Mouse (Mus musculus) CH12.LX (cell line): ENCODE results near the gene Polk. TPM values are rescaled to one million over a fixed set of nuclear protein-coding genes. Genes with fewer than 3 reads are reported as not detected.

Source experiments
- DNase-seq: peaks from one replicate; pipeline ENCODE4 v3.0.0-alpha.2; 2013; ENCODE audit errors: extremely low read depth
- H3K27ac ChIP-seq: 2 replicates; pipeline ENCODE4 v1.5.1; 2012; ENCODE audit warnings: low read depth, mild to moderate bottlenecking, control low read depth, moderate library complexity; ENCODE audit not compliant: insufficient read depth
- H3K27me3 ChIP-seq: replicated peaks from 2 replicates; pipeline ENCODE3; 2012; ENCODE audit warnings: inconsistent platforms
- H3K36me3 ChIP-seq, 2 experiments: replicated peaks in 1 of 2; 2 replicates each; pipeline versions ENCODE3 to v1.6.1; 2012; ENCODE audit warnings: inconsistent platforms in 1 of 2, low read length in 1 of 2, mild to moderate bottlenecking in 1 of 2, mixed read lengths in 1 of 2, moderate library complexity in 1 of 2; ENCODE audit not compliant: control insufficient read depth in 1 of 2, insufficient read depth in 1 of 2
- H3K4me1 ChIP-seq, 2 experiments: 2 replicates each; pipeline ENCODE4 v1.6.1; 2012; ENCODE audit warnings: inconsistent platforms in 1 of 2, moderate library complexity in 1 of 2; ENCODE audit not compliant: insufficient read depth in 2 of 2, control insufficient read depth in 1 of 2
- H3K4me2 ChIP-seq: 2 replicates; pipeline ENCODE4 v1.6.1; 2012; ENCODE audit warnings: low read depth, mild to moderate bottlenecking, control low read depth; ENCODE audit not compliant: poor library complexity, insufficient read depth, severe bottlenecking
- H3K4me3 ChIP-seq, 3 experiments: fragments of 150-350 bp in 1 of 3; sonication (generic) in 1 of 3; replicated peaks in 1 of 3; 2 replicates each; pipeline versions ENCODE3 to v1.5.1; 2011 to 2012; ENCODE audit warnings: low read depth in 2 of 3, low read length in 2 of 3, mild to moderate bottlenecking in 2 of 3, moderate library complexity in 2 of 3, control low read depth in 1 of 3, improper control_type of control experiment in 1 of 3, inconsistent platforms in 1 of 3, mixed read lengths in 1 of 3; ENCODE audit not compliant: poor library complexity in 1 of 3
- H3K79me2 ChIP-seq: replicated peaks from 2 replicates; pipeline ENCODE4 v1.6.1; 2012; ENCODE audit warnings: mild to moderate bottlenecking, moderate library complexity; ENCODE audit not compliant: control insufficient read depth, poor library complexity, insufficient read depth, severe bottlenecking; ENCODE audit errors: extremely low read depth
- H3K9ac ChIP-seq: 2 replicates; pipeline ENCODE4 v1.6.1; 2012; ENCODE audit warnings: low read depth, mild to moderate bottlenecking, control low read depth, moderate library complexity; ENCODE audit not compliant: insufficient read depth
- H3K9me3 ChIP-seq: replicated peaks from 2 replicates; pipeline ENCODE3; 2012; ENCODE audit warnings: low read length, inconsistent platforms, mixed read lengths
- BHLHE40 ChIP-seq: IDR thresholded peaks from 2 replicates; pipeline ENCODE4 v1.6.1; 2011; ENCODE audit warnings: mild to moderate bottlenecking, low read depth, low read length, improper control_type of control experiment
- CHD1 ChIP-seq: IDR thresholded peaks from 2 replicates; pipeline ENCODE4 v1.6.1; 2012; ENCODE audit warnings: low read depth, low read length, improper control_type of control experiment, inconsistent platforms
- CTCF ChIP-seq, 2 experiments: IDR thresholded peaks in 1 of 2; conservative IDR thresholded peaks in 1 of 2; 2 replicates each; pipeline ENCODE4 v1.5.1; 2011 to 2012; ENCODE audit warnings: low read depth in 2 of 2, low read length in 2 of 2, improper control_type of control experiment in 1 of 2, inconsistent platforms in 1 of 2, mild to moderate bottlenecking in 1 of 2, moderate library complexity in 1 of 2
- E2F4 ChIP-seq: IDR thresholded peaks from 2 replicates; pipeline ENCODE4 v1.6.1; 2011; ENCODE audit warnings: low read depth, low read length, improper control_type of control experiment; ENCODE audit not compliant: insufficient replicate concordance
- EP300 ChIP-seq: IDR thresholded peaks from 2 replicates; pipeline ENCODE4 v1.6.1; 2011; ENCODE audit warnings: low read length, improper control_type of control experiment
- ETS1 ChIP-seq: conservative IDR thresholded peaks from 2 replicates; pipeline ENCODE4 v1.6.1; 2012; ENCODE audit warnings: low read depth, mild to moderate bottlenecking, inconsistent platforms, low read length, improper control_type of control experiment, moderate library complexity
- GABPA ChIP-seq: IDR thresholded peaks from 2 replicates; pipeline ENCODE4 v1.6.1; 2012; ENCODE audit warnings: low read depth, low read length, improper control_type of control experiment, inconsistent platforms; ENCODE audit not compliant: insufficient replicate concordance
- IRF4 ChIP-seq: IDR thresholded peaks from 2 replicates; pipeline ENCODE4 v1.6.1; 2014; ENCODE audit warnings: low read depth, mild to moderate bottlenecking, inconsistent platforms, low read length, improper control_type of control experiment
- KAT2A ChIP-seq: IDR thresholded peaks from 2 replicates; pipeline ENCODE4 v1.6.1; 2012; ENCODE audit warnings: low read length, improper control_type of control experiment, inconsistent platforms; ENCODE audit not compliant: insufficient replicate concordance
- MAX ChIP-seq: IDR thresholded peaks from 2 replicates; pipeline ENCODE4 v1.6.1; 2011; ENCODE audit warnings: low read length, improper control_type of control experiment
- MAZ ChIP-seq: IDR thresholded peaks from 2 replicates; pipeline ENCODE4 v1.6.1; 2012; ENCODE audit warnings: low read depth, mild to moderate bottlenecking, inconsistent platforms, low read length, improper control_type of control experiment, moderate library complexity
- MEF2A ChIP-seq: IDR thresholded peaks from 2 replicates; pipeline ENCODE4 v1.6.1; 2014; ENCODE audit warnings: low read depth, mild to moderate bottlenecking, inconsistent platforms, low read length, improper control_type of control experiment, borderline replicate concordance
- MXI1 ChIP-seq: IDR thresholded peaks from 2 replicates; pipeline ENCODE4 v1.6.1; 2011; ENCODE audit warnings: mild to moderate bottlenecking, low read depth, low read length, improper control_type of control experiment
- MYC ChIP-seq: IDR thresholded peaks from 2 replicates; pipeline ENCODE4 v1.6.1; 2011; ENCODE audit warnings: low read depth, mild to moderate bottlenecking, improper control_type of control experiment, low read length
- NRF1 ChIP-seq: IDR thresholded peaks from 2 replicates; pipeline ENCODE4 v1.6.1; 2014; ENCODE audit warnings: low read depth, mild to moderate bottlenecking, inconsistent platforms, low read length, improper control_type of control experiment, moderate library complexity
- POLR2A ChIP-seq: IDR thresholded peaks from 2 replicates; pipeline ENCODE4 v1.6.1; 2011; ENCODE audit warnings: low read depth, mild to moderate bottlenecking, improper control_type of control experiment, low read length
- POLR2AphosphoS2 ChIP-seq: IDR thresholded peaks from 2 replicates; pipeline ENCODE4 v1.6.1; 2011; ENCODE audit warnings: low read depth, low read length, improper control_type of control experiment
- RAD21 ChIP-seq: IDR thresholded peaks from 2 replicates; pipeline ENCODE4 v1.6.1; 2011; ENCODE audit warnings: low read depth, mild to moderate bottlenecking, low read length, improper control_type of control experiment, moderate library complexity
- RCOR1 ChIP-seq: conservative IDR thresholded peaks from 2 replicates; pipeline ENCODE4 v1.6.1; 2012; ENCODE audit warnings: low read depth, mild to moderate bottlenecking, inconsistent platforms, low read length, improper control_type of control experiment
- SIN3A ChIP-seq: IDR thresholded peaks from 2 replicates; pipeline ENCODE4 v1.6.1; 2012; ENCODE audit warnings: low read length, improper control_type of control experiment, inconsistent platforms
- SMC3 ChIP-seq: IDR thresholded peaks from 2 replicates; pipeline ENCODE4 v1.6.1; 2011; ENCODE audit warnings: low read depth, low read length, improper control_type of control experiment
- TCF12 ChIP-seq: IDR thresholded peaks from 2 replicates; pipeline ENCODE4 v1.6.1; 2014; ENCODE audit warnings: low read depth, mild to moderate bottlenecking, inconsistent platforms, low read length, improper control_type of control experiment
- UBTF ChIP-seq: IDR thresholded peaks from 2 replicates; pipeline ENCODE4 v1.6.1; 2012; ENCODE audit warnings: low read depth, mild to moderate bottlenecking, inconsistent platforms, low read length, improper control_type of control experiment, moderate library complexity
- USF2 ChIP-seq: conservative IDR thresholded peaks from 2 replicates; pipeline ENCODE4 v1.6.1; 2011; ENCODE audit warnings: low read depth, low read length, improper control_type of control experiment
- ZC3H11A ChIP-seq: IDR thresholded peaks from 2 replicates; pipeline ENCODE4 v1.6.1; 2012; ENCODE audit warnings: low read depth, mild to moderate bottlenecking, inconsistent platforms, low read length, improper control_type of control experiment
- ZKSCAN1 ChIP-seq: IDR thresholded peaks from 2 replicates; pipeline ENCODE4 v1.6.1; 2012; ENCODE audit warnings: low read depth, inconsistent platforms, low read length, improper control_type of control experiment, borderline replicate concordance
- ZMIZ1 ChIP-seq: IDR thresholded peaks from 2 replicates; pipeline ENCODE4 v1.6.1; 2012; ENCODE audit warnings: low read depth, mild to moderate bottlenecking, inconsistent platforms, low read length, improper control_type of control experiment
- ZNF384 ChIP-seq: IDR thresholded peaks from 2 replicates; pipeline ENCODE4 v1.6.1; 2012; ENCODE audit warnings: low read depth, low read length, improper control_type of control experiment, inconsistent platforms
- dilution Hi-C: fragments of 300-500 bp; cut with MboI; formaldehyde crosslinking; loops from 2 replicates; pipeline ENCODE4 v1.14.3; 2020; ENCODE audit warnings: low sequenced_read_pairs; ENCODE audit not compliant: extremely low pct_unique_long_range_greater_than_20kb, extremely low pct_ligation_motif_present
- in situ Hi-C: fragments of 300-500 bp; cut with MboI; formaldehyde crosslinking; loops from 3 replicates; pipeline ENCODE4 v1.14.3; 2019; ENCODE audit warnings: low sequenced_read_pairs, low pct_ligation_motif_present, low pct_unique_long_range_greater_than_20kb, mixed read lengths
- polyA plus RNA-seq: library from polyadenylated mRNA; unstranded; fragments of >175 nt; gene quantifications from 2 replicates; pipeline ENCODE4 v1.2.1, GENCODE M21; 2012; ENCODE audit warnings: low read depth; ENCODE audit not compliant: insufficient read length
- total RNA-seq, 2 experiments: library from RNA; depleted of rRNA; stranded (reverse); fragments of 300-350 nt in 1 of 2; fragments of >200 nt in 1 of 2; gene quantifications; 2 replicates each; pipeline ENCODE4 v1.2.3; 2012 to 2014

Polk gene
- total and polyA plus RNA-seq, 3 experiments: 10.4 to 12.9 (median 10.5) TPM

DNA sequence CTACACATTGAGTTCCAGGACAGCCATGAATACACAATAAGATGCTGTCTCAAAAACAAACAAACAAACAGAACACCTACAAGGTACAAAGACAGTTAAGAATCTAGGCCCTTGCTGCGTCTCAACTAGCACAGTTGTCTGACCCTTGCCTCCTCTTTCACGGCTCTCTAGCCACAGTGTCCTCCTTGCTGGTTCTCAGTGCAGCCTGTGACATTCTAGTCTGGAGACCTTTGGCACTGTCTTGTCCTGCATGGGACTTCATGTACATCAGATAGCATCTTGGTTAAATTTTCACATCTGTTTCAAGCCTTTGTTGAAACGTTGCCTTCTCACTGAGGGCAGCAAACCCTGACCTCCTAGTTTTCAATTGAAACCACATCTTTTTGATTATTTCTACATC, 13.6 kb downstream of the Polk start:
- in situ Hi-C loops: no loop called here
- H3K4me2 ChIP-seq: no peak overlapping the region

DNA sequence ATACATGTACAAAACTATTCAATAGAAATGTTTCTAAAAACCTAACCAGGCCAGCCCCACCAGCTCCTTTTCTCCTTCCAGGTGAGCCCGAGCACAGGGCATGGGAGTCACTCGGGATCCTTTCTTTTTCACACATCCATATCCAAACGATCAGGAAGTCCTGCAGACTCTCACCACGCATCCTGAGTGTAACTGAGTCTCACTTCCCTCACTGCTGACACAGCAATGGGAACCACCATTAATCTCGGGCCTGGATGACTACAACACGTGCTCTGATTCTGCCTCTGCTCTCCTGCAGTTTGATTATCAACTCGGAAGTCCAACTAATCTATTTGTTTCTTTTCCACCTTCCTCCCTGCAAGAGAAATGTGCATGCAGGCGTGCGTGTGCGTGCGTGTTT, 14.5 kb downstream of the Polk start:
- TF ChIP-seq GABPA (no peak), MXI1 (no peak), SMC3 (no peak), MEF2A (no peak), E2F4 (no peak), ZMIZ1 (no peak), RCOR1 (no peak), ETS1 (no peak), KAT2A (no peak), IRF4 (no peak), CTCF (conservative IDR thresholded peaks at IDR 0.05 in 1 of 2, IDR thresholded peaks at IDR 0.05 in 1 of 2; ENCODE audit: low read depth in 2 of 2, low read length in 2 of 2) (no peak), POLR2AphosphoS2 (no peak), MAZ (no peak), MYC (no peak), TCF12 (no peak), RAD21 (no peak), NRF1 (no peak), POLR2A (no peak), MAX (no peak), EP300 (no peak)
- H3K9me3 ChIP-seq: peaks cover 3% of the 10 kb centered on the region
- H3K4me1 ChIP-seq: 0 out of 4 replicates have a peak, but pooled peaks cover 0 to under 1% of the 10 kb centered on the region in 2 experiments
- no peak overlapping the region for H3K9ac ChIP-seq
- H3K27me3 ChIP-seq: no peaks in the 10 kb centered on the region
- no peak overlapping the region for H3K27ac ChIP-seq
- no peak overlapping the region for H3K4me2 ChIP-seq
- no peak overlapping the region for H3K4me3 ChIP-seq
- in situ Hi-C loops: no loop called here
- dilution Hi-C loops: no loop called here
- no peak for DNase-seq
- H3K79me2 ChIP-seq: peaks cover 18% of the 10 kb centered on the region
- H3K36me3 ChIP-seq: peaks cover 0 to 46% of the 10 kb centered on the region in 2 experiments

More for the DNA sequence above, 13.6 kb downstream of the Polk start:
- peaks cover 24% of the 10 kb centered on the region for H3K79me2 ChIP-seq
- dilution Hi-C loops: no loop called here
- no peaks in the 10 kb centered on the region for H3K27me3 ChIP-seq
- no peak for DNase-seq
- TF ChIP-seq EP300: no peak
- TF ChIP-seq ZC3H11A: no peak
- no peak for TF ChIP-seq ZKSCAN1
- no peak for TF ChIP-seq BHLHE40
- no peak for TF ChIP-seq SIN3A
- no peak for TF ChIP-seq UBTF
- no peak for TF ChIP-seq USF2
- no peak for TF ChIP-seq MAZ
- no peak for TF ChIP-seq E2F4
- no peak for TF ChIP-seq CHD1
- no peak for TF ChIP-seq ZMIZ1
- no peak for TF ChIP-seq ZNF384
- peaks cover 2 to 8% of the 10 kb centered on the region in 2 experiments; a peak in 3 of 4 replicates for H3K4me1 ChIP-seq
- H3K9ac ChIP-seq: no peak overlapping the region
- no peak overlapping the region for H3K4me3 ChIP-seq
- H3K9me3 ChIP-seq: peaks cover 3% of the 10 kb centered on the region
- peaks cover 0 to 48% of the 10 kb centered on the region in 2 experiments for H3K36me3 ChIP-seq
- no peak overlapping the region for H3K27ac ChIP-seq
